8 mouse cellular contexts compared by ENCODE assay signal in the genomic region with DNA sequence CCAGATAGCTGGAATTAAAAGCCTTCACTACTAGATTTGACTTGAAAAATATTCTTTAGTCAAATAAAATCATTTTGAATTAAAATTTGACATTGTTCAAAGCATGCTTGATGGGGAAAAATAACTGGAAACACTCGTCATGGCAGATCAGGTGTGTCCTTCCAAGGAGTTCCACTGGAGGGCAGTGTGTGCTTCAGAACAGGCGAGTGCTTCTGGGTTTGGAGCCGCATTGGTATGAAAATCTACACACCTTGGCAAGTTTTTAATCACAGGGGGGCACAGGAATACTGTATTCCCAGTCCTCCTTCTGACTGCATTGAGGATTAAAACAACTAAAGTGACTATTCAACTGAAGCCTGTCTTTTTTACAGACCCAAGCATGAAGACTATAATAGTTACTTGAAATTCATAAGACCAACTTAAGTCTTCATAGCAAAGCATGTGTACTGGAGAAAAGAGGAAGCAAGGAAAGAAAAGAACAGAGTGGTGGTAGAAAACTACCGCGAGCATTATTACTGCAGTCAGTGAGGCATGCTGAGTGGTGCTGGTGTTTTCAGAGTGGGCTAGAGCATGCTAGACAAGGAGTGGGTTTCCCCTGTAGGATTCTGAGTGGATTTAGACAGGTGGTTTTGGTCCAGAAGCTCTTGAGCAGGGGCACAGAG.
DNase-seq lines count a peak whose midpoint lies in the region.

No protein-coding gene starts in this region.

- intact Hi-C loops in heart, postnatal 36 days (cut with DNase I): loop anchor here (1.0 to 10.0 kb wide), 3 partner anchors 571 to 797 kb away; no protein-coding TSS in a partner anchor

- peak; percentile 54 for DNase-seq in ES-CJ7 (ENCODE audit: low read depth, low spot score)
- DNase-seq in adrenal gland, postnatal 10 days: peak; percentile 77
- DNase-seq in embryo, embryonic 11.5 days (ENCODE audit: low read depth, low spot score): peak; percentile 26
- peak; percentile 34 to 51 for DNase-seq in heart, postnatal 36 days
- DNase-seq in layer of hippocampus, adult 18-20 months (ENCODE audit: low spot score in 2 of 2): peak; percentile 18 to 80
- DNase-seq in lung, postnatal 10 days: peak; percentile 60
- peak; percentile 51 for DNase-seq in retina, postnatal 1 day
- DNase-seq in yolk sac, embryonic 10.5 days (ENCODE audit: low spot score): peak; percentile 29

Comparison
In these comparisons a context has a peak if more than half of its experiments do, and no peak if none do; other contexts are left out.
1. Peak in every context shown above with its lines: DNase-seq.
2. DNase-seq: peak in every context shown above with its lines; median percentile 77 in adrenal gland, postnatal 10 days; 60 in lung, postnatal 10 days; 54 in ES-CJ7; 51 in retina, postnatal 1 day; 49 in layer of hippocampus, adult 18-20 months; 42 in heart, postnatal 36 days; 29 in yolk sac, embryonic 10.5 days; 26 in embryo, embryonic 11.5 days.